Mouse (Mus musculus) neural tube, embryonic 13.5 days (tissue): ENCODE results near the gene Cotl1. TPM values are rescaled to one million over a fixed set of nuclear protein-coding genes. Genes with fewer than 3 reads are reported as not detected.

Experiments used
- polyA plus RNA-seq: library from polyadenylated mRNA; unstranded; fragments of >200 nt; fragmentation: Nextera tagmentation; extraction: Ambion mirVana; gene quantifications from 2 replicates; pipeline ENCODE4 v1.2.1, GENCODE M21; 2015

The Cotl1 gene
- polyA plus RNA-seq, 1 experiment from 2014 or later, result 121 TPM

Other genes with a start within 250 kb of the Cotl1 start
- 13.5 and 14.7 TPM in 2 replicates for gene Taf1c, start 235.3 kb downstream of the Cotl1 start, polyA plus RNA-seq
- gene Adad2, start 227.8 kb downstream of the Cotl1 start, polyA plus RNA-seq, result not detected in 2 replicates
- gene Kcng4, start 204.9 kb downstream of the Cotl1 start, polyA plus RNA-seq, result not detected in 2 replicates
- 2.8 and 3.4 TPM in 2 replicates for gene Wfdc1, start 174.2 kb downstream of the Cotl1 start, polyA plus RNA-seq
- gene Atp2c2, start 140.5 kb downstream of the Cotl1 start, polyA plus RNA-seq, result 0.06 and 0.15 TPM in 2 replicates
- 9.8 and 14.6 TPM in 2 replicates for gene Tldc1, start 62.1 kb downstream of the Cotl1 start, polyA plus RNA-seq
- gene Klhl36, start 21.7 kb upstream of the Cotl1 start, polyA plus RNA-seq, result 12.3 and 12.4 TPM in 2 replicates
- gene Usp10, start 69.8 kb upstream of the Cotl1 start, polyA plus RNA-seq, result 116 and 125 TPM in 2 replicates
- gene Gm20388, start 70.3 kb upstream of the Cotl1 start, polyA plus RNA-seq, result 0.27 TPM in 1 of 2 replicates, not detected in the other
- gene Crispld2, start 151.9 kb upstream of the Cotl1 start, polyA plus RNA-seq, result 4.3 TPM in 2 replicates